Mouse (Mus musculus): ENCODE data around the gene Car5a.

Gene Car5a

DNA sequence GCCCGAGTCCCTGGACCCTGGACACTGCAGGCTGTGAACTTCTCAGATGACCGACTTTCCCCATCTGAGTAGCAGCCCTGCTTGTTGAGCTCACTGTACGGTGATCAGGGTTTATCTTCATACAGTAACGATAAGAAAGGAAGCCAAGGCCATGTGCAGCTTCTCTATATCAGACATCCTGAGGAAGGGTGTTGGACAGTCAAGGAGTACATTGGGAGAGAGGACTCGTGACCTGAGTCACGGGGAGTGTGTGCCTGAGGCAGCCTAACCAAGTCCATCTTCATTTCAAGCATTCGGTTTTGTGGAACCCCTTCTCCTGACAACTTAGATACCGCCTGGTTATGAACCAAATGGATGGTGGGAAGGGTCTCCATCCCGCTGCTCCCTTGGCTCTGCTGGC is 69.2 kb downstream of the Car5a start:
- DNase-seq: no peak

DNA sequence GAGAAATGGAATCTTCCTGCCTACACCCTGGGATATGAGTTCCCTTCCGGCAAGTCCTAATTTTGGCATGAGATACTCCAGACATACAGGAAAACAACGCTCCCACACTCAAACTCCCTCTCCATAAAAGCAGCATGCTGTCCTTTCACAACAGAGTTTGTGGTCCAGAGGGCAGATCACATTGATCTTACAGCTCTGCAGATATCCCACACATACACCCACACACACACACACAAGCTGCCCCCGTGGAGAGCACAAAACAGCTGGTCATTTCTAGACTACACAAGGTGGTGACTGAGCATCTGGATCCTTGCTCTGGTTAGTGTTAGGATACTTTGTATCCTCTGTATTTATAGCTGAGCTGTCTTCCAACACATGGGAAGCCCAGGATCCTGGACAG is 69.7 kb downstream of the Car5a start:
- DNase-seq: no peak

DNA sequence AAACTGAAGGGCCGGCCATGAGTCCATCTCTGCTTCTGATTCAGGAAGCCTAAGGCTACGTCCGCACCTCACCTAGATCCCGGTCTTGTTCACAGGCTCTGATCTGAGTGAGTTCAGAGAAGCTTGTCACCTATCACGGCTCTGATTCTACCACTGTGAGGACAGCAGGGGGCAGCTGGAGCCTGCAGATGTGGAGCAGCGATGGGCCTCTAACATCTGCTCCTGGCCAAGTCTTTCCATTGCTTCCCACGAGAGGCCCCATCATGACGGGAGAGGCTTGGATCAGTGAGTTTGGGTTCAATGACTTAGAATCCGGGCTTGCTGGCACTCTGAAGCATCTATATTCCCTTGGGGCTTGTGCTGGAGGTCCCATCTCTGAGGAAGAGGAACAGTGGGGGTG is 70.7 kb downstream of the Car5a start:
- peak; percentile 53 to 62 for DNase-seq

DNA sequence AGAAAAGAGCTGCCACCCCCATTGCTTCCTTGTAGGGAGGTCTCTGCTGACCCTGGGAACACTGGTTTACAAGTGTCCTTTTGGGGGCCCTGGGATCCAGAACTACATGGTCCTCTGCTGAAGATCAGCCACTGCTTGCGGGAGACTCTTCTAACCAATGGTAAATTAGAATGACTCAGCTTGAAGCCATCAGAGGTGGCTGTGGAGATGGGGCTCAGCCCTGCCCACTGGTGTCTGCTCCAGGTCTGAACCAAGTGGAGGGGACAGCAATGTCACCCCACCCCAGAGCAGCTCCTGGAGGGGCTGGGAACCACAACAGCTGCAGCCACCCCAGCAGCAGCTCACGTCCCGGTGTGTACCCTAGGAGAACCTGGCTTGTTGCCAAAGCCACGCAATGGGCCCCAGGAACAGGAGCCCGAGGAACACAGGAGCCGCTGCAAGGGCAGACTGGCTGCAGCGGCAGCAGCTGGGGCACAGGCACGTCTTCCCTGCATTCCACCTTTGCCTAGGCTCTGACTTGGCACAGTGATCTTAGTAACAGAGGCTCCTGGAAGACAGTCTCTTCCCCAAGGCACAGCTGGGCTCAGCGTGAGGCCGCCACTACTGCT is 72.8 kb downstream of the Car5a start:
- DNase-seq: no peak

DNA sequence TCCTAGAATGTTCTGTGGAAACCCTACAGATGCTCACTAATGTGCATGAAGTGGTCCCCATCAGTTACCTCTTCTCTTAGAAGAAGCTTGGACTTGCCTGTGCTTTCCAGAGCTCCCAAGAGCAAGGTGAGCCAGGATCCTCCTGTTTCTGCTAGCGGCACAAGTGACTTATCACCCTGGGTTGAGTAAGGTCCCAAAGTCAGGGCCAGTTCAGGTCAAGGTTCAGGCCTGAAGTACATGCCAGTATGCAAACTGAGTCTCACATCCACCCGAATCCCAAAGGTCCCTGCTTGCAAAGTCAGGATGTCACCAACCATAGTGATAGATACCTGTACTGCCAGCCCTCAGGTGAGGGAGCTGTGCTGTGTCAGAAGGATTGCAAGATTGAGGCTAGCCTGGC is 74.5 kb downstream of the Car5a start:
- DNase-seq: no peak

DNA sequence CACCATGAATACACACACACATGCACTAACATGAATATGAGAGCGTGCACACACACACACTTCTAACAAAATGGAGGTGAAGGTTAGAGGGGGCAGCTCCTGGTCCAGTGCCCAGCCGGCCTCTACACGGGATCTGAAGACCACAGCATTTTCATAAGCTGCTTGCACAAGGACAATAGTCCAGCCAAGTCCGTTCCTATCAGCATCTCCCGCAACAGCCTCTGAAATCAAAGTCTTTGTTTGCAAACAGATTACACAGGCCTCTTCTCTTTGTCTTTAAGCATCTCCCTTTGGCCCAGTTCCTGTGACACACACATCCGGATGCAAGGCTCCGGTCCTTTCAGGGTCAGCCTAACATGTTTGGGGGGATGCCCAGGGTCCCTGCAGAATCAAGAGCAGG is 75.8 kb downstream of the Car5a start:
- no peak for DNase-seq

DNA sequence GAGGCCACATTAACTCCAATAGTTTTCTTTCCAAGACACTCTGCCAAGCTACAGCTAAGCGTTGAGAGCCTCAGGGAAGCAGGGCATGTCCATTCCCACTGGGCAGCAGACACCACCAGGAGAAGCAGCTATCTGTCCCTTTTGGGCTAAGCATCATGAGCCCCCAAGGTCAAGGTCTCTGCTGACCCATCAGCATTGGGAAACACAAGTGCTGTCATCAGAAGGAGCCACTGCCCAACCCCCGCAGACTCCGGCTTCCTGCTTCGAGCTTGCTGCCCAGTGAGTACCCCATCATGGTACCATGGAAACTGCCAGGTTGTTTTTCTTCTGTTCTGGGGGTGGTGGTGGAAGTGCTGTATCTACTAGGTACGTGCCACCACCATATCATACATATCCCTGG is 76.5 kb downstream of the Car5a start:
- DNase-seq: no peak
